In genomic region chr6:23491804-23492203, GRCm38 (mm10) we compare ENCODE assay signal across 8 mouse cellular contexts.
DNase-seq lines count a peak whose midpoint lies in the region; ATAC-seq and TF ChIP-seq lines count a peak whose summit lies in the region.

No protein-coding gene starts in this region.

- no peak overlapping the region for H3K4me3 ChIP-seq in gastrocnemius, adult 2 months
- no peak overlapping the region for H3K4me3 ChIP-seq in E14TG2a.4 (replicated peaks; ENCODE audit: low read length)
- no peak overlapping the region for H3K4me3 ChIP-seq in midbrain, embryonic 16.5 days (ENCODE audit: low read depth, low read length)

- intact Hi-C loops in gastrocnemius, adult 2 months (cut with DNase I): no loop called here

- no peak overlapping the region for H3K27ac ChIP-seq in gastrocnemius, adult 2 months
- H3K27ac ChIP-seq in midbrain, embryonic 16.5 days (ENCODE audit: low read length): no peak overlapping the region

- H3K36me3 ChIP-seq in E14TG2a.4 (ENCODE audit: insufficient read depth, low read length): no peaks in the 10 kb centered on the region
- no peaks in the 10 kb centered on the region for H3K36me3 ChIP-seq in midbrain, embryonic 16.5 days (ENCODE audit: control insufficient read depth, insufficient read depth, low read length)

- peak; percentile 41 for TF ChIP-seq CTCF in gastrocnemius, adult 2 months (IDR thresholded peaks at IDR 0.05)
- peak; percentile 47 for TF ChIP-seq CTCF in E14TG2a.4 (conservative IDR thresholded peaks at IDR 0.05; ENCODE audit: low read length)

- no peak overlapping the region for H3K9ac ChIP-seq in midbrain, embryonic 16.5 days (ENCODE audit: low read depth, low read length)

- no peak overlapping the region for H3K4me2 ChIP-seq in midbrain, embryonic 16.5 days (ENCODE audit: low read length)

- 24% methylated on average over 7 of the region's 7 CpGs for WGBS in midbrain, embryonic 16.5 days

- no peaks in the 10 kb centered on the region for H3K9me3 ChIP-seq in E14TG2a.4 (ENCODE audit: low read length)
- no peaks in the 10 kb centered on the region for H3K9me3 ChIP-seq in midbrain, embryonic 16.5 days (replicated peaks; ENCODE audit: control insufficient read depth, low read length, poor library complexity, severe bottlenecking)

- DNase-seq in gastrocnemius, adult 2 months: no peak
- DNase-seq in gastrocnemius, postnatal 10 days: no peak
- DNase-seq in embryo, embryonic 10.5 days (ENCODE audit: low spot score): peak; percentile 62
- DNase-seq in kidney, postnatal 10 days: peak; percentile 10
- no peak for DNase-seq in T-cell, adult 2 months (ENCODE audit: low spot score)

- H3K4me1 ChIP-seq in E14TG2a.4 (replicated peaks; ENCODE audit: low read depth, low read length): no peaks in the 10 kb centered on the region
- no peaks in the 10 kb centered on the region for H3K4me1 ChIP-seq in midbrain, embryonic 16.5 days (ENCODE audit: control insufficient read depth, insufficient read depth, low read length)

- peak; percentile 95 for ATAC-seq in midbrain, embryonic 16.5 days
- no peak for ATAC-seq in monocyte, adult 5-6 weeks (replicated peaks; ENCODE audit: insufficient number of reproducible peaks, low FRiP score, low TSS enrichment, poor library complexity, severe bottlenecking)

- H3K27me3 ChIP-seq in E14TG2a.4 (ENCODE audit: insufficient read depth, low read length): no peaks in the 10 kb centered on the region
- H3K27me3 ChIP-seq in midbrain, embryonic 16.5 days (ENCODE audit: control insufficient read depth, insufficient read depth, low read depth, low read length): no peaks in the 10 kb centered on the region

Comparison
In these comparisons a context has a peak if more than half of its experiments do, and no peak if none do; other contexts are left out.
1. DNase-seq: peak in embryo, embryonic 10.5 days (single experiment) and kidney, postnatal 10 days (single experiment); none in gastrocnemius, adult 2 months (single experiment), gastrocnemius, postnatal 10 days (single experiment) and T-cell, adult 2 months (single experiment).